Mouse (Mus musculus) adrenal gland, postnatal 14 days (tissue): ENCODE data around the gene Fibcd1. TPM values are rescaled to one million over a fixed set of nuclear protein-coding genes. Genes with fewer than 3 reads are reported as not detected.

Experiments
- DNase-seq: peaks from one replicate; pipeline ENCODE4 v3.0.0; 2021; ENCODE audit warnings: mixed read lengths
- total RNA-seq: library from RNA; stranded (reverse); gene quantifications from 2 replicates; pipeline ENCODE4 v1.2.3, GENCODE M21; 2021

Fibcd1 gene
- total RNA-seq, 1 experiment from 2014 or later = 0.07 TPM

- DNase-seq = no peak
Measured at GRCm38 (mm10) chr2:31811086-31811958, 34.5 kb downstream of the Fibcd1 start.

GRCm38 (mm10) chr2:31810444-31810843 lies 35.4 kb downstream of the Fibcd1 start, which contains the start of gene Qrfp:
Gene Qrfp, minus strand, starts transcription at chr2:31810580.
- DNase-seq = no peak

DNA sequence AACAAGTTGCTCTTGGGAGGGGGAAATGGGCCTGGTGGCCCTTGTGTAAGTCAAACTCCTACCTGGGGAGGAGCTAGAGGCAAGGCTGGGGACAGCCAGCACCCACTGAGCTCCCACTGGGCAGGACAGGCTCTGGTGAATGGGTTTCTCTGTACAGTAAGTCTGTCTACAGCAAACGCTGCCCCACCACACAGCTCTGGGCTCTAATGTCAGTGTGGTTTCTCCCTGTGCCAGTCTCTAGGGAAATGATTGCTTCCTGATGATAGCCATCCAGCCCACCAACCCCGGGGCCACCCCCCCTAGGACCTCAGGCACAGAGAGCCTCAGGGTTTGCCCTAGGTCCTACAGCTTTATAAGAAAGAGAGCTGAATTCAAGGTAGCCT lies 36.5 kb downstream of the Fibcd1 start:
- no peak for DNase-seq

- DNase-seq = no peak
Measured at GRCm38 (mm10) chr2:31808410-31809357, 37.1 kb downstream of the Fibcd1 start.

DNA sequence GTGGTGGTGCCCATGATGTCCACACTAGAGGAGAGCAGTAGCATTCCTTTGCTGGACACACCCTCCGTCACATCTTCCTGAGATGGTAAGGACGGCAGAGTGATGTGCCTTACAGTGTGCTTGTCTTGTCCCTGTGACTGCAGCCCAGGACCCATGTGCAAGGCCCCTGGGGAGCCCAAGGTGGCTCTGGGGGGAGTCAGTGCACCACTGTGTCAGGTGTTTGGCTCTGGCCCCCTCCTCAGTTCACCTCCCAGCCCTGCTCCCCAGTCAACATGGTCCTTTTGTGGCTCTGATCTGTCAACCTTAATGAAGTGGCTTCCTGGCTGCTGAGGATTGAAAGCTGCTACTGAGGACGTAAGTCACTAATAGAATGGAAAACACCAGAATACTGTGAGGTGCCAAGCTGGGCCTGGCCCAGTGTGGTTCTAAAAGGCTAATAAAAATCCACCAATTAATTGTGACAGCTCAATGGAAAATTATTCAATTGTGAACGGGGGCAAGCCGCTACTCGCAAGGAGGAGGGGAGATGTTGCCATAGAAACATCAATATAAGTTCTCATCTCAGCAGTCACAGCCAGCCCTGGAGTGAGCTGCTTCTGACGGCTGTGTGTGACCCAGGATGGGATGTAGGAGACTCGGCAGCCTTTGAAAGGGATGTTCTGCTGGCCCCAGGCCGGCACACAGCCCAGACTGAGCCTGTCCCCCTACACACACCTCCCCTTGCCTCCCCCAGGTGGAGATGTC lies 39.0 kb downstream of the Fibcd1 start:
- DNase-seq = no peak

DNA sequence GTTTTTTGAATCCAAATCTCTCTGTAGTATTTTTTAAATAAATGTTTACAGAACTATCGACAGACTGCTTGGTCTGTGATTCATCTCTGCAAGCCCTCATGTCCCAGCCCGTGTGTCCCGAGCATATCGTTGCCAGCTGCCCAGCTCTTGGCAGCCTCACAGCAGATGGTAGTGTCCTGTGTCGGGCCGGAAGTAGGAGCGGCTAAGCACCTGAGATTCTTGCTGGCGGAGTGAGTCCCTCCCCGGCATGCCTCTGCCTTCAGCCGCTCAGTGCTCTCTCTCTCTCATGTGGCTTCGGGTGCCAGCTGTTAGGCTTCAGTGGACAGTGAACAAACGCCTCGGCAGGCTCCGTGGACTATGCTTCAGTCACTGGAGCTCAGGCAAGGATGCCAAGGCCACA lies 42.3 kb downstream of the Fibcd1 start:
- DNase-seq = no peak

DNA sequence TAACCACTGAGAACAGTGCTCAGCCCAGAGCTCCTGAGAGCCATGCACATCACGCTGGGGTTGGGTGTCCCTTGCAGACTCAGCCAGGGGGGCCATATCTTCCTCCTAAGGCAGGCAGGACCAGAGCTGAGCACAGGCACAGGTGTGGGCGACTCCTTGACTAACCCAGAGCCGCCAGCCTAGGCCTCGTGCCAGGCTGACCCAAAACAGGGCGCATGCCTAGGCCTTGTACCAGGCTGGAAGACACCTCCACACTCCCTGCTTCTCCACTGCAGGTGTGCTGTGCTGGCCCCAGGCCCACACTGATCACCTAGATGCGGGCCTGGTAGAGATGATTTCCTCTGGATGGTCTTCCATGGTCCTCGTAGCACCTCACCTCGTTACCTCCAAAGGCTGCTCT lies 43.0 kb downstream of the Fibcd1 start:
- DNase-seq = no peak

DNA sequence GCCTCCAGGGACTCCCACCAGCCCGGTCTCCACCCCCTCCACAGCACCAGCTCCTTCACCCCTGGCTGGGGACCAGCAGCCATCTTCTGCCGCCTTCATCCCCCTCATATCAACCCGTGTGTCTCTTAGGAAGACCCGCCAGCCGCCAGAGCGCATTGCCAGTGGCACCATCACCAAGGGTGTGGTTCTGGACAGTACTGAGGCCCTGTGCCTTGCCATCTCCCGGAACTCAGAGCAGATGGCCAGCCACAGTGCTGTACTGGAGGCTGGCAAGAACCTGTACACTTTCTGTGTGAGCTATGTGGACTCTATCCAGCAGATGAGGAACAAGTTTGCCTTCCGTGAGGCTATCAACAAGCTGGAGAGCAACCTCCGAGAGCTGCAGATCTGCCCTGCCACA lies 44.4 kb downstream of the Fibcd1 start:
- no peak for DNase-seq

- no peak for DNase-seq
Measured at GRCm38 (mm10) chr2:31796943-31797342, 48.9 kb downstream of the Fibcd1 start.

GRCm38 (mm10) chr2:31792611-31793010 lies 53.2 kb downstream of the Fibcd1 start:
- DNase-seq = no peak

DNA sequence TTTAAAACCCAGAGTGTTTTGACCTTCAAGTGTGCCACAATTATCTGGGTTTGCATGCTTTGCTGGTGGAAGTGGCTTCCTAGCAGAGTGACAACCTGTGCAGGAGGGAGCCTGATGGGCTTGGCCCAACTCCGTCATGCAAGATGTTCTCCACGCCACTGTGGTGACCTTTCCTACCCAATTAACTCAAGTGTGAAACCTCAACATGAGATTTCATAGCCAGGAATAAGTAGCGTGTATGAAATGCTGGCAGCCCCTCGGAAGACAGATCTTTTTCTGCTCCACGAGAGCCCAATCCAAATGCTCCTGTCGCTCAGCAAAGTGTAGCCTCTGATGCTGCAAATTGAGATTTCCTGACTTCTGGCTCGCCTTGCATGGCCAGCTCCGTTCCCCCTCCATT lies 54.5 kb downstream of the Fibcd1 start:
- no peak for DNase-seq

GRCm38 (mm10) chr2:31790728-31791251 lies 55.0 kb downstream of the Fibcd1 start:
- DNase-seq = no peak

DNA sequence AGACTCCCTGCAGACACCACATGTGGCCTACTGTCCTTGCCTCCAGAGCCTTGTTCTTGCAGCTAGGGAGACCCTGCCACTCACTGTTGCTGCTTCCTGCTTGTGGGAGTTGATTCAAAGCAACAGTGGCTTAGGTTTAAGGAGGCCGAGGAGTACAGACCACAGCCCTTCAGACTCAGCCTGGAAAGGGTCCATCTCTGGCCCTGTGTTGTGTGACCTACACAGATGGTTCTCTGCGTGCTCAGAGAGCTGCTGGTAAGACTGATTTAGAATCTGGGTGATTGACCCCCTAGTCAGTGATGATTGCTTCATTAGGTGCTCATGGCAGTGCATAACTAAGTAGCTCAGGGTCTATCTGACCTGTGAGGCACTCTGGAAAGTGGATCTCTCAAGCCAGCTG lies 56.6 kb downstream of the Fibcd1 start:
- no peak for DNase-seq

DNA sequence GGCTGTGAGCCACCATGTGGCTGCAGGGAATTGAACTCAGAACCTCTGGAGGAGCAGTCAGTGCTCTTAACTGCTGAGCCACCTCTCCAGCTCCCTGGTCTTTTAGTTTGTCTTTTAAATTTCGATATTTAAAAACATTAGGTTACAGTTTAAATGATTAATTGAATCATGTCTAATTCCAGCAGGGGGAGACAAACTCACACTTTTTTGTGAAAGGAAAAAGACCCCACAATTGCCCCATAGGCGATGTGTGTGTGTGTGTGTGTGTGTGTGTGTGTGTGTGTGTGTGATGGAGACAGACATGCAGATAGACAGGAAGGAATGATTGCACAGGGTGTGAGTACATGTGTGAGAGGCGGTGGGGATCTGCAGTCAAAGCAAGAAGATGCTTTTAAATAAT lies 57.6 kb downstream of the Fibcd1 start:
- DNase-seq = no peak

DNA sequence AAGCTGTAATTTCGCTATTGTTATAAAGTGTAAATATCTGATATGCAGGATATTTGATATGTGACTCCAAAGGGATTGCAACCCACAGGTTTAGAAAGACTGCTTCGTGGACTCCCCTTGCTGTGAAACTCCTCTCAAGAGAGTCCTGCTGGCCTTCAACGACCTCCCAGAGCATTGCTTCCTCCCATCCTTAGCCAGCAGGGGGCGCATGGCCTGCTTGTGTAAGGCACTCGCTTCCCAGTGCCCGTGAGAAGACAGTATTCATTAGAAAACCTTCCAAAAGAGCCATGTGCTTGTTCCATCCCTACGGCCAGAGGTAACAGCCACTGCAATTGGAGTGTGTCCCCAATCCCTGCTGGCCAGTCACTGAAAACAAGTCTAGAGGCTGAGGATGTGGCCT lies 58.8 kb downstream of the Fibcd1 start:
- peak; percentile 90 for DNase-seq

DNA sequence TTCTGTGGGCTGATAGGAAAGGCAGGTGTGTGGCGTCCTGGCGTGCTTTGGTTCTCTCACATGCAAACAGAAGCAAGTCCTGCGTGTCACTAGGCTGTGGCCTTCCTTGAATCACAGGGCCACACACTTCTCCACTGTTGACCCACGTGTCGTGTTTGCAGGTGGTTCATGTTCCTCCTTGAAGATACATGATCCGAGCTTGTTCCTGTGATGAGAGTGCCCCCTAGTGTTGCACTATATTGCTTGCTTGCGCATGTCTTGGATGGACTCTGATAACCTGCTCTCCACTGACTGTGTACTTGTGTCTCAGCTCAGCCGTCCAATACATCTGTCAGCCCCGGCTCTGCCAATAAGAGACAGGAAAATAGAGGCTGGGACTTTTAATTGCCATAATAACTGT lies 60.7 kb downstream of the Fibcd1 start:
- DNase-seq = peak; percentile 84

DNA sequence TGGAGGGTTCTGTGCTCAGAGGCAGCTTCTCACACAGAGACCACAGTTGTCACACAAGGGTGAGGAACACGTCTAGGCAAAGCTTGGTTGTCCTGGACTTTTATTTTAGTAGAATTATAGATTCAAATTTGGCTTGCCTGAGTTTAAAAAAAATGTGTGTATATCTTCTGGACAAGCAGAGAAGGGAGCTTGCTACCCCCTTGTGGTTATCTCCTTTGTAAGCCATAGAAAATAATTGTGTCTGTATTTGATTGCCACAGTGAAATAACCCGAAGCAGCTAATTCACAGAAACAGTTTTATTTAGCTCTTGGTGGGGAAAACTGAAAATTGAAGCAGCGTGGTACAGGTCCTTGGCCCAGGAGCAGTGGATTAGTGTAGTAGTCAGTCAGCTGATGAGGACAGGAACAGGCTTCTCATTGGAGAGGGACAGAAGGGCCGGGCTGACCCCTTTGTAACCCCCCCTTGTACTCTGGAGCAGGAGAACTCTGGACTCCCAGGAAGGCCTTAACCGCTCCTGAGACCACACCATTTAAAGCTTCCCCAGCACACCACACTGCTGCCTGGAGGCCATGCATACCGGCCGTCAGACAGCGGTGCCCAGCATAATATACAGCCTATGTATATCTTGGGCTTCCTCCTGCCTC lies 62.7 kb downstream of the Fibcd1 start:
- DNase-seq = no peak

DNA sequence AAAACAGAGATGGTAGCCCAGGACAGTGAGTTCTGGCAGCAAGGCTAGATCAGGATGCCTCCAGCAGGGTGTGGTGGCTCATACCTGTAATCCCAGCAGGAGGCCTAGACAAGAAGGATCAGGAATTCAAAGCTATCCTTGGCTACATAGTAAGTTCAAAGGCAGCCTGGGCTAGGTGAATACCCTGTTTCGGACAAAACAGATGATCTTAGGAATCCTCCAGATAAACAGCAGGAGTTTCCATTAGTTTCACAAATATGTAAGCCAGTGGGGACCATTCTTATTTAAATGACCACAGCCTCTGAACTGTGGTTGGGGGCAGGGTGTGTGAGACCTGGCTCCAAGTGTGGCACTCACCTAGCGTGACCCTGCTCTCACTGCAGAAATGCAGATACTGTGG lies 66.5 kb downstream of the Fibcd1 start:
- no peak for DNase-seq

DNA sequence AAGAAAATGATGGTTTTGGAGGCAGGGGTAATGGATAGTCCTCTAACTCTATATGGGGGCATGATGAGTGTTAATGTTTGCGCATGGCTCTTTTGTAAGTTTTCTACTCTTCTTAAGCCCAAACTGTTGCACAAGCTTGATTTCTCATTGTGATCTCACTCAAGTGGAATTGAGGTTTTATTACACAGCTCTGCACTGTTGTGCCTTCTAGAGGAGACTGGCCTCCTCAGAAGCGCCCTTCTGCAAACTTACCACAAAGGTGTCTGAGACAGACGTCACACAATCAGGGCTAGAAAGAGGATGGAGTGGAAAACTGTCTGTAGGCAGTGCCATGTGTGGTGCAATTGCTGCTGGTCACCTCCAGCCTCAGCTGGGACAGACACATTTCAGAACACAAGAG lies 69.3 kb downstream of the Fibcd1 start:
- no peak for DNase-seq

GRCm38 (mm10) chr2:31770781-31771441 lies 74.9 kb downstream of the Fibcd1 start:
- peak; percentile 88 for DNase-seq

DNA sequence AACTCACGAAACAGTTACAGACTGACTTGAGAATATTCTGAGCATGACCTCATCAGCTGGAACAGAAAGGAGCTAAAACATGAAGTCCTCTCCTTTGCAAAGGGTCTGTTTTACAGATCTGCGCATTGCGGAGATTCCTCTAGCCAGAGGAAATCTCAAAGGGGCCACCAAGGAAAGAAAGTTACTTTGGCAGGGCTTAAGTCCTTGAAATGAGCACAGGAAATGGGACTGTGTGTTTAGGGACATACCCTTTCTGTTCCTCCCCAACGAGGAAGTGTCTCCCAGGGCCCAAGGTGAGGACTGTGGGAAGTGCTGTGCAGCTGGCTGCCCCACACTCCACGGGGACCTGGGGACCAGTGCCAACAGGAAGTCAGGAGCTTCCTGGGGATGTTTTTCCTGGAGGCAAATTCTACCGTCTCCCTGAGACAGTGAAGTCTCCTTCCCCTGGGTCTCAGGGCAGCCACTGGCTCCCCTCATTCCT lies 76.1 kb downstream of the Fibcd1 start:
- peak; percentile 83 for DNase-seq
